Mouse (Mus musculus) lung, embryonic 14.5 days (tissue): ENCODE data around the gene Mad2l1bp. TPM values are rescaled to one million over a fixed set of nuclear protein-coding genes. Genes with fewer than 3 reads are reported as not detected.

Experiments used
- ATAC-seq: fragments of 200-750 bp; cut with Nextera tagmentation; 2 replicates; pipeline ENCODE4 v1.8.0; 2017; ENCODE audit warnings: mild to moderate bottlenecking, moderate TSS enrichment, moderate library complexity; ENCODE audit not compliant: insufficient read depth
- DNase-seq: peaks from one replicate; pipeline ENCODE4 v3.0.0-alpha.2; 2015
- H3K27ac ChIP-seq: fragments of 300-500 bp; sonication (generic); 2 replicates; pipeline ENCODE4 v1.5.1; 2014; ENCODE audit warnings: low read depth, mild to moderate bottlenecking, moderate library complexity
- H3K27me3 ChIP-seq: fragments of 300-500 bp; sonication (generic); 2 replicates; pipeline ENCODE4 v1.6.1; 2014; ENCODE audit warnings: low read length, control low read depth; ENCODE audit not compliant: insufficient read depth
- H3K36me3 ChIP-seq: fragments of 300-500 bp; sonication (generic); 2 replicates; pipeline ENCODE4 v1.6.1; 2014; ENCODE audit warnings: control low read depth; ENCODE audit not compliant: insufficient read depth
- H3K4me1 ChIP-seq: fragments of 300-500 bp; sonication (generic); 2 replicates; pipeline ENCODE4 v1.6.1; 2014; ENCODE audit warnings: antibody characterized with exemption, control low read depth; ENCODE audit not compliant: insufficient read depth
- H3K4me2 ChIP-seq: fragments of 300-500 bp; sonication (generic); 2 replicates; pipeline ENCODE4 v1.6.1; 2014; ENCODE audit warnings: mild to moderate bottlenecking
- H3K4me3 ChIP-seq: fragments of 300-500 bp; sonication (generic); 2 replicates; pipeline ENCODE4 v1.5.1; 2014; ENCODE audit warnings: low read depth, low read length
- H3K9ac ChIP-seq: fragments of 300-500 bp; sonication (generic); 2 replicates; pipeline ENCODE4 v1.6.1; 2014
- H3K9me3 ChIP-seq: fragments of 300-500 bp; sonication (generic); 2 replicates; pipeline ENCODE4 v1.6.1; 2016; ENCODE audit warnings: low read depth, low read length, control low read depth
- CTCF ChIP-seq: IDR thresholded peaks from 2 replicates; pipeline ENCODE4 v1.5.1; 2016; ENCODE audit warnings: antibody characterized with exemption, low read depth
- WGBS: fragments of 180-500 bp; shearing (Covaris S2); extraction: QIAGEN DNeasy Blood & Tissue Kit; methylation state at CpG from one replicate; pipeline ENCODE4 v1.1.7; 2014; 5-methylcytosine and 5-hydroxymethylcytosine counted together
- polyA plus RNA-seq: library from polyadenylated mRNA; unstranded; fragments of >200 nt; fragmentation: Nextera tagmentation; extraction: Ambion mirVana; gene quantifications from 2 replicates; pipeline ENCODE4 v1.2.1, GENCODE M21; 2014

The Mad2l1bp gene
- polyA plus RNA-seq, 1 experiment from 2014 or later = 41.3 TPM

DNA sequence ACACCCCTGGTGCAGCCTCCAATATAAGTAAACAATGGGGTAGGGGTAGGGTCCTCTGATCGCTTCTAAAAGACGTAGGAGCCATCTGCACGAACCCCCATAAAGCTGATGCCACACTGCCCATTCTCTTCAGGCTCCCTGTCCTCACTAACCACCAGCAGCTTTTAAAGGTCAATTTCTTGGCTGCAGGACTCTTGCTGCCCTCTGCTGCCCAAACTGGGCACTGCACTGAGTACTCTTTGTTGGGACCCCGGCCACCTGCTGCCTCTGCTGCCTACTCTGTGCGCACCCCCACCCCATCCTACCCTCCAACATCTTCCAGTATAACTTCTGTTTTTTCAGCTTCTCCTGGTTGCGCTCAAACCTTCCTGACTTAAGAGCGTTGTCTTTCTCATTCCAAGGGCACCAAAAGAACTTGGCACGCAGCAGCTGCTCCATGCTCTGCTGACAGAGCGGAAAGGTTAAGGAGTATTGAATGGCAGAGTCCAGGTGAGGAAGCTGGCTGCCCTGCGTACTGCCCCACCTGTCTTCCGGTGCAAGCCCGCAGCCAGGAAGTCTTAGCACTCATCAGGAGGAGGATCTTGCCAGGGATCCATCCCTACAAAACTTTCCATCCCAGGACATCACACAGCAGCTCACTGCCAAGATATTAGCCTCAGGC, 21.2 kb downstream of the Mad2l1bp start:
- Histone ChIP-seq H3K4me1 (no peaks in the 10 kb centered on the region), H3K4me2 (no peak overlapping the region), H3K9me3 (no peaks in the 10 kb centered on the region), H3K27ac (no peak overlapping the region), H3K36me3 (peaks cover 31% of the 10 kb centered on the region), H3K9ac (no peak overlapping the region), H3K27me3 (no peaks in the 10 kb centered on the region), H3K4me3 (no peak overlapping the region)
- ATAC-seq = peak; percentile 41; the same call in 1 of the 2 replicates
- peak; percentile 93 for DNase-seq
- WGBS = 16% methylated on average over 12 of the region's 12 CpGs
- TF ChIP-seq CTCF = peak; percentile 95

- Histone ChIP-seq H3K36me3 (peaks cover 47% of the 10 kb centered on the region), H3K4me2 (no peak overlapping the region), H3K4me1 (0 out of 2 replicates have a peak, but pooled peaks cover 4% of the 10 kb centered on the region), H3K4me3 (no peak overlapping the region), H3K27ac (peak overlapping the region; percentile 37; the same call in 1 of the 2 replicates), H3K9me3 (no peaks in the 10 kb centered on the region), H3K9ac (no peak overlapping the region), H3K27me3 (no peaks in the 10 kb centered on the region)
- no peak for TF ChIP-seq CTCF
- DNase-seq = peak; percentile 56
- ATAC-seq = no peak
- 70% methylated on average over 13 of the region's 13 CpGs for WGBS
Measured at GRCm38 (mm10) chr17:46129741-46130498, 23.4 kb downstream of the Mad2l1bp start.

DNA sequence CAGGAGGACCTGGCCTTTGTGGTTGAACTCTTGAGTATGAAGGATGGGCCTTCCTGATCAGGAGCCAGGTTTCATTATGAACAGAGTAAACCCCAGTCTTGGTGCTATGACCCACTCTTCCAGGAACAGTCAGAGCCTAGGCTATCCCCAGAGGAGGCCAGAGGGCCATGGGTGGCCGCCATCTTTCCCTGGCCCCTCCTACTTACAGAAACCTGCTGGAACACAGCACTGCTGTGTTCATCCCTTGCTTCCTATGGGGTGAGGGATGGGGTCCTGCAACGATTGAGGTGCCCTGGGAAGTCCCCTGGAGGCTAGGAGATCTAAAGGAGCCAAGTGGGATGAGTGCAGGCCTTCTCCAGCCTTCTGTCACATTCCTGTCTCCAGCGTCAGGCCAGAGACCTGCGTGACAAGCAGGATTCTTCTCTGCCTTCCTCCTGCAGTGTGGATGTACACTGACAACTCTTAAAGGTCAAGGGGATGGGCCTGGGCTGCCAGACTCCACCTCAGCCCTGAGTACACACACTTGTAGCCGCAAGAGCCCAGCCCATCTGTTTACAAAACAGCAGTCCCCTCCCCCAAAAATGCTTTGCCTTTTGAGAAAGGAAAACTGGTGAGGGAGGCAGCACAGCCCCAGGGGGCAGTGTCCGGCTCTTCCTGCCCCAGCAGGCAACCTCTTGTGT, 25.4 kb downstream of the Mad2l1bp start:
- DNase-seq = peak; percentile 20
- WGBS = 65% methylated on average over 6 of the region's 6 CpGs
- Histone ChIP-seq H3K4me2 (no peak overlapping the region), H3K27me3 (no peaks in the 10 kb centered on the region), H3K27ac (no peak overlapping the region), H3K36me3 (peaks cover 67% of the 10 kb centered on the region), H3K9me3 (no peaks in the 10 kb centered on the region), H3K9ac (no peak overlapping the region), H3K4me1 (0 out of 2 replicates have a peak, but pooled peaks cover 4% of the 10 kb centered on the region), H3K4me3 (no peak overlapping the region)
- no peak for ATAC-seq
- TF ChIP-seq CTCF = no peak

DNA sequence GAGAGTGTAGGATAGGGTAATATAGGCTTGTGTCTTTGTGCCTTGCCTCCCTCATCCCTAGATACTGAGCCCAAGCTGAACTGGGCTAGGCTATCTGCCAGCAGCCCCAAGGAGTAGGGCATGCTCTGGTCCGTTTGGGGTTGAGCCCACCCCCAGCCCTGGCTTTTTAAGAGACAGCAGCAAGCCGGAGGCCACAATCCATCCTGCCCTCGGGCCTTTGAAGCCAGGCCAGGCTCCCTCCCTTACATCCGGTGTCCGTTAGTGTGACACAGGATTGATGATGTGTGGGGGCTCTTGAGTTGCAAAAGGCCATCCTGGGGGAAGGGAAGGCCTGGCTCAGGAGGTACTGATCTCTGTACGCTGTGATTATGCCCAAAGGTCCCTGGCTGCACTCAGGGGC, 26.7 kb downstream of the Mad2l1bp start:
- Histone ChIP-seq H3K27ac (peak overlapping the region; percentile 61; the same call in 1 of the 2 replicates), H3K9ac (no peak overlapping the region), H3K9me3 (no peaks in the 10 kb centered on the region), H3K4me1 (0 out of 2 replicates have a peak, but pooled peaks cover 4% of the 10 kb centered on the region), H3K27me3 (no peaks in the 10 kb centered on the region), H3K36me3 (peaks cover 76% of the 10 kb centered on the region), H3K4me3 (no peak overlapping the region), H3K4me2 (no peak overlapping the region)
- ATAC-seq (peak; percentile 73), DNase-seq (peak; percentile 90)
- WGBS = 34% methylated on average over 6 of the region's 6 CpGs
- TF ChIP-seq CTCF = no peak

DNA sequence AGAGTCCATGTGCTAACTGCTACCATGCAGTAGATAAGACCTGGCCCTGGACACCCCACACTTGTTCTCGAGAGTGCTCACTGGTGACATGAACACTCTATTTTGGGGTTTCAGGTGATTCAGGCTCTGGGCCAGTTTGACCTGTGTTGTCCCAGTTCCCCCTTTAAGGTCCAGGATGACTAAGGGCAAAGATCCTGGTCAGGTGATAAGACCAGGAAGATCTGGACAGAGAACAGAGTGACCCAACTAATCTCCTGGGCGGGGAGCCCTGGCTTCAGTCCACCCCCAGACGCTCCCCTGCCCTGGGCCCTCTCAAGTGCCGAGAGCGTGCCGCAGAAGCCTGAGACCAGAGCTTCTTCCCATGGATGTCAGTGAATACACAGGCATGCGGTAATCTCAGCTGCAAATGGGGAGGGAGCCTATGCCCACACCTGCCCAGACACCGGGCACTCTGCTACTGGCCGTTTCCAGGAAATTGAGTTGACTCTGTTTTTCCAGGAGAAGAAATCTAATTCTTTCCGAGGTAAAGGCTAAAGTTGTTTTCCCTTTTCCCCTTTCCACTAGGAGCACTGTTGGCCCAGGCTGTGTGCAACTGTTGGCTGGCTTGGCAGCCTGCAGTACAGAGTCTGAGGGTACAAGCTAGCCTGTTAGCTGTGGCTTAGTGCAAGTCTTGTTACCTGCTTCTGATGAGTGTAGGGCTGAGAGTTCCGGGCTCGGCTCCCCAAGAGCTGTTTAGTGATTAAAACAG, 29.2 kb downstream of the Mad2l1bp start:
- ATAC-seq (no peak), DNase-seq (no peak)
- Histone ChIP-seq H3K4me1 (0 out of 2 replicates have a peak, but pooled peaks cover 4% of the 10 kb centered on the region), H3K27ac (no peak overlapping the region), H3K4me2 (no peak overlapping the region), H3K9me3 (no peaks in the 10 kb centered on the region), H3K4me3 (no peak overlapping the region), H3K9ac (no peak overlapping the region), H3K36me3 (peaks cover 79% of the 10 kb centered on the region), H3K27me3 (no peaks in the 10 kb centered on the region)
- 83% methylated on average over 12 of the region's 12 CpGs for WGBS
- TF ChIP-seq CTCF = 0 out of 2 replicates have a peak, but pooled peaks have one; percentile 3

GRCm38 (mm10) chr17:46123285-46123684, 30.1 kb downstream of the Mad2l1bp start:
- WGBS = 86% methylated on average over 4 of the region's 4 CpGs

More at GRCm38 (mm10) chr17:46123285-46123684, 30.1 kb downstream of the Mad2l1bp start:
- no peak for DNase-seq
- no peak overlapping the region for H3K27ac ChIP-seq
- no peak for ATAC-seq
- H3K36me3 ChIP-seq = peaks cover 79% of the 10 kb centered on the region
- H3K4me3 ChIP-seq = no peak overlapping the region
- no peak overlapping the region for H3K9ac ChIP-seq
- peaks cover 5% of the 10 kb centered on the region; the same call in 1 of the 2 replicates for H3K4me1 ChIP-seq
- no peak overlapping the region for H3K4me2 ChIP-seq
- no peaks in the 10 kb centered on the region for H3K9me3 ChIP-seq
- H3K27me3 ChIP-seq = no peaks in the 10 kb centered on the region
- TF ChIP-seq CTCF = no peak
